Mouse (Mus musculus) neutrophil, adult 5-6 weeks (primary cell): ENCODE results near the gene Ccdc134. TPM values are rescaled to one million over a fixed set of nuclear protein-coding genes. Genes with fewer than 3 reads are reported as not detected.
A peak's percentile ranks its signal among the peaks of the same experiment; 100 is the strongest.
"Not testable (repeated sequence)": the region's sequence is repeated elsewhere in the genome, so short reads cannot be mapped to it uniquely, and the experiment has no call there.

Source experiments
- ATAC-seq: fragments of 151-379, 151-347 bp; 2 replicates; pipeline ENCODE4 v1.8.0; 2017; ENCODE audit warnings: mild to moderate bottlenecking, moderate TSS enrichment; ENCODE audit not compliant: insufficient number of reproducible peaks, poor library complexity, low FRiP score, severe bottlenecking; ENCODE audit errors: extremely low read depth
- total RNA-seq: library from RNA; stranded (forward); fragments of 200-1000 nt; gene quantifications from 2 replicates; pipeline ENCODE4 v1.2.3, GENCODE M21; 2017

Gene Ccdc134
- 35.9 and 37.9 TPM in 2 replicates for total RNA-seq

- ATAC-seq = peak; percentile 87
These were observed at the start of gene Ccdc134 for GRCm38 (mm10) chr15:82127426-82128374. Gene Ccdc134, plus strand, starts transcription at chr15:82127922.

GRCm38 (mm10) chr15:82079883-82080282, 47.8 kb upstream of the Ccdc134 start:
- ATAC-seq = no peak

- peak; percentile 65; the same call in 1 of the 2 replicates for ATAC-seq
These were observed 46.6 kb upstream of the Ccdc134 start for GRCm38 (mm10) chr15:82081161-82081560.

- ATAC-seq = no peak
These were observed 42.1 kb upstream of the Ccdc134 start for GRCm38 (mm10) chr15:82085606-82086005.

GRCm38 (mm10) chr15:82086131-82086530, 41.6 kb upstream of the Ccdc134 start:
- no peak for ATAC-seq

- ATAC-seq = no peak
These were observed 40.5 kb upstream of the Ccdc134 start for GRCm38 (mm10) chr15:82087266-82087665.

- no peak for ATAC-seq
These were observed 36.7 kb upstream of the Ccdc134 start for GRCm38 (mm10) chr15:82091061-82091460.

- no peak for ATAC-seq
These were observed 20.7 kb upstream of the Ccdc134 start for GRCm38 (mm10) chr15:82106953-82107555.

- no peak for ATAC-seq
These were observed 7.2 kb upstream of the Ccdc134 start for GRCm38 (mm10) chr15:82120544-82120943.

GRCm38 (mm10) chr15:82126690-82127089, 1.0 kb upstream of the Ccdc134 start:
- not testable (repeated sequence) for ATAC-seq

- no peak for ATAC-seq
These were observed 676 bp downstream of the Ccdc134 start for GRCm38 (mm10) chr15:82128398-82128797.

- ATAC-seq = no peak
These were observed 2.9 kb downstream of the Ccdc134 start for GRCm38 (mm10) chr15:82130599-82130998.

GRCm38 (mm10) chr15:82135372-82135771, 7.7 kb downstream of the Ccdc134 start:
- ATAC-seq = no peak

- ATAC-seq = peak; percentile 80
These were observed 10.8 kb downstream of the Ccdc134 start for GRCm38 (mm10) chr15:82138565-82138964.

GRCm38 (mm10) chr15:82139196-82139595, 11.5 kb downstream of the Ccdc134 start:
- ATAC-seq = 0 out of 2 replicates have a peak, but pooled peaks have one; percentile 20

- ATAC-seq = peak; percentile 49; the same call in 1 of the 2 replicates
These were observed 12.6 kb downstream of the Ccdc134 start for GRCm38 (mm10) chr15:82140355-82140754.

- no peak for ATAC-seq
These were observed 16.4 kb downstream of the Ccdc134 start for GRCm38 (mm10) chr15:82144157-82144556.

GRCm38 (mm10) chr15:82145408-82145807, 17.7 kb downstream of the Ccdc134 start:
- no peak for ATAC-seq

GRCm38 (mm10) chr15:82145851-82146769, 18.4 kb downstream of the Ccdc134 start:
- no peak for ATAC-seq
